ENCODE assay signal across 8 mouse cellular contexts in the genomic region with DNA sequence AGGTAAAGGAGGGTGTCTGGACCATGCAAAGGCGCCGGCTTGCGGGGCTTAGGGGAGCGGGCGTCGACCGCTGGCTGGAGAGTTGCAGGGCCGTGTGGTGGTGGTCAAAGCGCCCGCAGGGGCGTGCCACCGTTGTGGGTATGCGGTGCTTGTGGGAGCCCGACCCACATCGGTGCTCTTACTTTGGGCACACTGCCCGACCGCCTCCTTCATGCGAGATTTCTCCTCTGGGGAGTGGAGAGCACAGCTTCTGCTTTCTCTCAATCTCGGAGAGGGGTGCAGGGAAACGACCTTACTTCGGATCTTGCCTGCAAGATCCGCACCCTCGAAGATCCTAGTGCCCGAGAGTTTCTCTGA. TPM values are rescaled to one million over a fixed set of nuclear protein-coding genes. Genes with fewer than 3 reads are reported as not detected.
DNase-seq lines count a peak whose midpoint lies in the region; ATAC-seq and TF ChIP-seq lines count a peak whose summit lies in the region.

No protein-coding gene starts in this region.

- peak overlapping the region; percentile 66 for H3K4me3 ChIP-seq in heart, embryonic 13.5 days
- H3K4me3 ChIP-seq in ES-E14 (ENCODE audit: insufficient read depth in 1 of 2, low read depth in 1 of 2, low read length in 2 of 2, poor library complexity in 1 of 2, severe bottlenecking in 1 of 2) = peak overlapping the region; percentile 83 to 85
- peak overlapping the region; percentile 73 for H3K4me3 ChIP-seq in forebrain, postnatal 0 days (ENCODE audit: low read depth, low read length)

- DNase-seq in heart, postnatal 4 days = no peak
- no peak for DNase-seq in ES-E14 (ENCODE audit: low read depth, low spot score)
- DNase-seq in forebrain, postnatal 0 days = no peak
- no peak for DNase-seq in thymus, postnatal 14 days
- no peak for DNase-seq in layer of hippocampus, adult 9-10 months (ENCODE audit: low spot score)
- DNase-seq in layer of hippocampus, adult 8-10 months (ENCODE audit: low spot score in 2 of 2) = no peak

- ATAC-seq in heart, embryonic 13.5 days (ENCODE audit: extremely low read depth, insufficient number of reproducible peaks, low FRiP score, low TSS enrichment) = no peak
- peak; percentile 57 for ATAC-seq in forebrain, postnatal 0 days
- peak; percentile 41; the same call in 1 of the 2 replicates for ATAC-seq in megakaryocyte progenitor cell, adult 5-6 weeks (replicated peaks; ENCODE audit: poor library complexity)

- peak overlapping the region; percentile 87 for H3K9ac ChIP-seq in heart, embryonic 13.5 days
- H3K9ac ChIP-seq in ES-E14 (ENCODE audit: insufficient read depth, low read depth, low read length, poor library complexity, severe bottlenecking) = peak overlapping the region; percentile 81
- peak overlapping the region; percentile 76 for H3K9ac ChIP-seq in forebrain, postnatal 0 days

- H3K9me3 ChIP-seq in heart, embryonic 13.5 days = no peaks in the 10 kb centered on the region
- H3K9me3 ChIP-seq in ES-E14 (ENCODE audit: control insufficient read depth, insufficient read depth, low read depth, low read length) = no peaks in the 10 kb centered on the region
- H3K9me3 ChIP-seq in forebrain, postnatal 0 days (ENCODE audit: low read length) = no peaks in the 10 kb centered on the region

- no peak for TF ChIP-seq CTCF in forebrain, postnatal 0 days (IDR thresholded peaks at IDR 0.05; ENCODE audit: low read depth)

- in situ Hi-C loops in ES-E14 (cut with MboI; ENCODE audit: low sequenced_read_pairs in 2 of 2, unreplicated experiment in 2 of 2) = no loop called here

- peak overlapping the region; percentile 82 for H3K4me2 ChIP-seq in heart, embryonic 13.5 days
- peak overlapping the region; percentile 76 for H3K4me2 ChIP-seq in forebrain, postnatal 0 days (ENCODE audit: low read depth)

- no peaks in the 10 kb centered on the region for H3K36me3 ChIP-seq in heart, embryonic 13.5 days
- H3K36me3 ChIP-seq in ES-E14 (ENCODE audit: control insufficient read depth, insufficient read depth, low read length, poor library complexity, severe bottlenecking) = peaks cover 4% of the 10 kb centered on the region; the same call in 1 of the 2 replicates
- no peaks in the 10 kb centered on the region for H3K36me3 ChIP-seq in forebrain, postnatal 0 days (ENCODE audit: insufficient read depth)

- under 1% methylated on average over 24 of the region's 24 CpGs for WGBS in heart, embryonic 13.5 days
- 1% methylated on average over 24 of the region's 24 CpGs for WGBS in forebrain, postnatal 0 days

- peak overlapping the region; percentile 81 for H3K27ac ChIP-seq in heart, embryonic 13.5 days (replicated peaks)
- H3K27ac ChIP-seq in ES-E14 (ENCODE audit: insufficient read depth, low read depth, low read length, poor library complexity, severe bottlenecking) = no peak overlapping the region
- H3K27ac ChIP-seq in forebrain, postnatal 0 days (ENCODE audit: low read depth, low read length) = peak overlapping the region; percentile 91

- H3K4me1 ChIP-seq in heart, embryonic 13.5 days = peaks cover 54% of the 10 kb centered on the region
- H3K4me1 ChIP-seq in ES-E14 (ENCODE audit: control insufficient read depth in 2 of 2, insufficient read depth in 2 of 2, low read length in 2 of 2, poor library complexity in 1 of 2) = peaks cover 5 to 22% of the 10 kb centered on the region in 2 experiments; a peak in 3 of 4 replicates
- peaks cover 12% of the 10 kb centered on the region; the same call in 1 of the 2 replicates for H3K4me1 ChIP-seq in forebrain, postnatal 0 days (ENCODE audit: insufficient read depth)

- 0 out of 2 replicates have a peak, but pooled peaks cover 5% of the 10 kb centered on the region for H3K27me3 ChIP-seq in heart, embryonic 13.5 days (replicated peaks)
- H3K27me3 ChIP-seq in forebrain, postnatal 0 days (ENCODE audit: insufficient read depth, low read length) = no peaks in the 10 kb centered on the region

TF ChIP-seq in ES-E14, 5 proteins besides CTCF, POLR2A, EP300 and RAD21:
- TF ChIP-seq MAFK (IDR thresholded peaks at IDR 0.05; ENCODE audit: insufficient read depth, low read depth, low read length) (no peak), ZC3H11A (IDR thresholded peaks at IDR 0.05; ENCODE audit: borderline replicate concordance, low read depth, low read length) (no peak), CHD2 (IDR thresholded peaks at IDR 0.05; ENCODE audit: low read depth, low read length) (no peak), HCFC1 (IDR thresholded peaks at IDR 0.05; ENCODE audit: borderline replicate concordance, insufficient read depth, low read length) (no peak), ZNF384 (IDR thresholded peaks at IDR 0.05; ENCODE audit: low read depth, low read length) (no peak)

RNA-seq across cellular contexts. Expression of a gene that starts 0.3 kb away (rescaled TPM):
- 8.7 and 9.1 TPM in 2 replicates for polyA plus RNA-seq in heart, embryonic 13.5 days (2015; fragmentation: Nextera tagmentation; extraction: Ambion mirVana)
- total RNA-seq in heart, postnatal 4 days (2021) = 10 to 100 TPM; 17.9 to 20.5 TPM
- 11.2 and 13.8 TPM in 2 replicates for total RNA-seq in ES-E14 (2012; rRNA removed)
- total RNA-seq in forebrain, postnatal 0 days (2014; rRNA removed) = 22.5 and 28.3 TPM in 2 replicates
- 13.4 and 15.7 TPM in 2 replicates for polyA plus RNA-seq in forebrain, postnatal 0 days (2015; fragmentation: Nextera tagmentation; extraction: Ambion mirVana)
- total RNA-seq in megakaryocyte progenitor cell, adult 5-6 weeks (2015) = 1.1 and 1.9 TPM in 2 replicates
- total RNA-seq in megakaryocyte progenitor cell, adult 5-6 weeks (2017) = 0.75 and 1.0 TPM in 2 replicates
- 10 to 100 TPM; 11.8 to 21.0 (median 17.4) TPM for total RNA-seq in layer of hippocampus, adult 8-10 months (2022)

RNA-seq across cellular contexts. Expression of a gene that starts 38.6 kb away (rescaled TPM):
- 31.8 and 37.0 TPM in 2 replicates for polyA plus RNA-seq in heart, embryonic 13.5 days (2015; fragmentation: Nextera tagmentation; extraction: Ambion mirVana)
- 10 to 100 TPM; 29.2 to 35.0 TPM for total RNA-seq in heart, postnatal 4 days (2021)
- 81.1 and 99.0 TPM in 2 replicates for total RNA-seq in ES-E14 (2012; rRNA removed)
- 4.4 and 5.2 TPM in 2 replicates for total RNA-seq in forebrain, postnatal 0 days (2014; rRNA removed)
- 8.6 and 9.0 TPM in 2 replicates for polyA plus RNA-seq in forebrain, postnatal 0 days (2015; fragmentation: Nextera tagmentation; extraction: Ambion mirVana)
- 9.8 and 12.7 TPM in 2 replicates for total RNA-seq in megakaryocyte progenitor cell, adult 5-6 weeks (2015)
- total RNA-seq in megakaryocyte progenitor cell, adult 5-6 weeks (2017) = 13.2 and 13.7 TPM in 2 replicates
- total RNA-seq in layer of hippocampus, adult 8-10 months (2022) = 10 to 100 TPM in 3 of 4 experiments, 1 to 10 TPM in 1; 9.3 to 16.1 (median 11.0) TPM
